Mouse (Mus musculus) liver, embryonic 11.5 days (tissue): ENCODE data around the gene Ptpdc1. TPM values are rescaled to one million over a fixed set of nuclear protein-coding genes. Genes with fewer than 3 reads are reported as not detected.

Source experiments
- ATAC-seq: fragments of 200-750 bp; cut with Nextera tagmentation; replicated peaks from 2 replicates; pipeline ENCODE4 v1.8.0; 2017; ENCODE audit warnings: moderate number of reproducible peaks, mild to moderate bottlenecking, moderate TSS enrichment, moderate library complexity; ENCODE audit not compliant: low FRiP score
- DNase-seq: peaks from one replicate; pipeline ENCODE4 v3.0.0-alpha.2; 2017; ENCODE audit warnings: low spot score
- H3K27ac ChIP-seq: fragments of 300-500 bp; sonication (generic); 2 replicates; pipeline ENCODE4 v1.5.1; 2014; ENCODE audit warnings: mild to moderate bottlenecking, low read depth, low read length, control low read depth
- H3K27me3 ChIP-seq: fragments of 300-500 bp; sonication (generic); replicated peaks from 2 replicates; pipeline ENCODE4 v1.6.1; 2014; ENCODE audit warnings: low read length, mixed read lengths; ENCODE audit not compliant: control insufficient read depth, insufficient read depth
- H3K36me3 ChIP-seq: fragments of 300-500 bp; sonication (generic); 2 replicates; pipeline ENCODE4 v1.6.1; 2014; ENCODE audit warnings: mild to moderate bottlenecking, low read length, moderate library complexity, mixed read lengths; ENCODE audit not compliant: control insufficient read depth, insufficient read depth
- H3K4me1 ChIP-seq: fragments of 300-500 bp; sonication (generic); replicated peaks from 2 replicates; pipeline ENCODE4 v1.6.1; 2014; ENCODE audit warnings: low read length, mixed read lengths; ENCODE audit not compliant: control insufficient read depth, insufficient read depth
- H3K4me2 ChIP-seq: fragments of 300-500 bp; sonication (generic); 2 replicates; pipeline ENCODE4 v1.6.1; 2014; ENCODE audit warnings: mild to moderate bottlenecking, control low read depth, moderate library complexity
- H3K4me3 ChIP-seq: fragments of 300-500 bp; sonication (generic); 2 replicates; pipeline ENCODE4 v1.5.1; 2014; ENCODE audit warnings: low read depth, low read length, control low read depth
- H3K9ac ChIP-seq: fragments of 300-500 bp; sonication (generic); 2 replicates; pipeline ENCODE4 v1.6.1; 2014; ENCODE audit warnings: low read depth, low read length, control low read depth
- H3K9me3 ChIP-seq: fragments of 300-500 bp; sonication (generic); 2 replicates; pipeline ENCODE4 v1.6.1; 2016; ENCODE audit warnings: low read length, inconsistent platforms, mixed read lengths; ENCODE audit not compliant: control insufficient read depth
- WGBS: fragments of 180-500 bp; shearing (Covaris S2); extraction: QIAGEN DNeasy Blood & Tissue Kit; methylation state at CpG from one replicate; pipeline ENCODE4 v1.1.7; 2014; 5-methylcytosine and 5-hydroxymethylcytosine counted together
- polyA plus RNA-seq: library from polyadenylated mRNA; unstranded; fragments of >200 nt; fragmentation: Nextera tagmentation; extraction: Ambion mirVana; gene quantifications from 2 replicates; pipeline ENCODE4 v1.2.1, GENCODE M21; 2014

The Ptpdc1 gene
- polyA plus RNA-seq, 1 experiment from 2014 or later = 3.4 TPM

- WGBS = 79% methylated on average over 4 of the region's 4 CpGs
These were observed 21.2 kb upstream of the Ptpdc1 start for GRCm38 (mm10) chr13:48646696-48647095.

GRCm38 (mm10) chr13:48643991-48644390 lies 18.5 kb upstream of the Ptpdc1 start:
- ATAC-seq (no peak), DNase-seq (no peak)
- Histone ChIP-seq H3K9me3 (no peaks in the 10 kb centered on the region), H3K27me3 (no peaks in the 10 kb centered on the region), H3K27ac (no peak overlapping the region), H3K4me3 (no peak overlapping the region), H3K4me2 (no peak overlapping the region), H3K36me3 (no peaks in the 10 kb centered on the region), H3K9ac (no peak overlapping the region), H3K4me1 (no peaks in the 10 kb centered on the region)
- 87% methylated on average over 3 of the region's 3 CpGs for WGBS

More at GRCm38 (mm10) chr13:48646696-48647095, 21.2 kb upstream of the Ptpdc1 start:
- no peak overlapping the region for H3K27ac ChIP-seq
- no peak overlapping the region for H3K4me3 ChIP-seq
- no peak overlapping the region for H3K9ac ChIP-seq
- H3K9me3 ChIP-seq = no peaks in the 10 kb centered on the region
- no peak overlapping the region for H3K4me2 ChIP-seq
- no peaks in the 10 kb centered on the region for H3K4me1 ChIP-seq
- no peak for ATAC-seq
- DNase-seq = no peak
- H3K36me3 ChIP-seq = no peaks in the 10 kb centered on the region
- H3K27me3 ChIP-seq = no peaks in the 10 kb centered on the region

GRCm38 (mm10) chr13:48643072-48643471 lies 17.6 kb upstream of the Ptpdc1 start:
- H3K9me3 ChIP-seq = no peaks in the 10 kb centered on the region
- H3K9ac ChIP-seq = no peak overlapping the region
- H3K36me3 ChIP-seq = no peaks in the 10 kb centered on the region
- no peak overlapping the region for H3K4me3 ChIP-seq
- DNase-seq = no peak
- no peaks in the 10 kb centered on the region for H3K27me3 ChIP-seq
- WGBS = 77% methylated on average over 6 of the region's 6 CpGs
- no peaks in the 10 kb centered on the region for H3K4me1 ChIP-seq
- H3K4me2 ChIP-seq = no peak overlapping the region
- no peak for ATAC-seq
- no peak overlapping the region for H3K27ac ChIP-seq

DNA sequence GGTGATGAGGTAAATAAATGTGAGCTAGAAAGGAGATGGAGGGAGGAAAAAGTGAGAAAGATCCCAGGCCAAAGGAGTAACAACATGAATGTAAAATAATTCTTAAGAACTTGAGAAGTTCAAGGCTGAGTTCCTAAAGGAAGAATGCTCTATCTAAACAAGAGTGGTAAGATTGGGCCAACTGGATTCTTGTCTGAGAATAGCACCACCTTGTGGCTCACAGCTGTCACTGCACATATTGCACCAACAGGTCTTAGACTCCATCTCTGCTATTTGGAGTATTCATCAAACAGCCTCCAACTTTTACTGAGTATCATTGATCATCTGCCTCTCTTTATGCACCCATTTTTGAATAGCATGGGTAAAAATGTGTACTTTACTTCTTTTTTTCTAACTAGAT lies 14.1 kb upstream of the Ptpdc1 start:
- H3K9me3 ChIP-seq = no peaks in the 10 kb centered on the region
- no peaks in the 10 kb centered on the region for H3K27me3 ChIP-seq
- ATAC-seq = no peak
- no peak for DNase-seq
- H3K27ac ChIP-seq = no peak overlapping the region
- no peak overlapping the region for H3K9ac ChIP-seq
- H3K36me3 ChIP-seq = no peaks in the 10 kb centered on the region
- H3K4me1 ChIP-seq = no peaks in the 10 kb centered on the region
- H3K4me2 ChIP-seq = no peak overlapping the region
- no peak overlapping the region for H3K4me3 ChIP-seq

GRCm38 (mm10) chr13:48637706-48638105 lies 12.2 kb upstream of the Ptpdc1 start:
- WGBS = 56% methylated on average over 2 of the region's 2 CpGs
- no peak overlapping the region for H3K9ac ChIP-seq
- ATAC-seq (no peak), DNase-seq (no peak)
- H3K27ac ChIP-seq = no peak overlapping the region
- H3K9me3 ChIP-seq = no peaks in the 10 kb centered on the region
- no peaks in the 10 kb centered on the region for H3K4me1 ChIP-seq
- H3K27me3 ChIP-seq = no peaks in the 10 kb centered on the region
- no peak overlapping the region for H3K4me2 ChIP-seq
- no peaks in the 10 kb centered on the region for H3K36me3 ChIP-seq
- H3K4me3 ChIP-seq = no peak overlapping the region

GRCm38 (mm10) chr13:48631691-48632090 lies 6.2 kb upstream of the Ptpdc1 start:
- Histone ChIP-seq H3K27me3 (no peaks in the 10 kb centered on the region), H3K4me3 (no peak overlapping the region), H3K36me3 (no peaks in the 10 kb centered on the region), H3K9me3 (no peaks in the 10 kb centered on the region), H3K27ac (no peak overlapping the region), H3K9ac (no peak overlapping the region), H3K4me2 (no peak overlapping the region), H3K4me1 (no peaks in the 10 kb centered on the region)
- no peak for ATAC-seq
- DNase-seq = no peak
- WGBS = 80% methylated on average over 5 of the region's 5 CpGs

- Histone ChIP-seq H3K4me2 (peak overlapping the region; percentile 81), H3K9me3 (no peaks in the 10 kb centered on the region), H3K9ac (peak overlapping the region; percentile 61), H3K27me3 (peaks cover 20% of the 10 kb centered on the region), H3K4me1 (peaks cover 3% of the 10 kb centered on the region; the same call in 1 of the 2 replicates), H3K36me3 (no peaks in the 10 kb centered on the region), H3K27ac (peak overlapping the region; percentile 58), H3K4me3 (peak overlapping the region; percentile 63)
- DNase-seq = peak; percentile 33
- 4% methylated on average over 26 of the region's 26 CpGs for WGBS
- ATAC-seq = peak; percentile 65
These were observed 481 bp downstream of the Ptpdc1 start for GRCm38 (mm10) chr13:48624968-48625398.

- Histone ChIP-seq H3K27ac (no peak overlapping the region), H3K27me3 (no peaks in the 10 kb centered on the region), H3K9me3 (peaks cover 11% of the 10 kb centered on the region; the same call in 1 of the 2 replicates), H3K9ac (no peak overlapping the region), H3K4me1 (no peaks in the 10 kb centered on the region), H3K4me2 (no peak overlapping the region), H3K36me3 (no peaks in the 10 kb centered on the region), H3K4me3 (no peak overlapping the region)
- 84% methylated on average over 4 of the region's 4 CpGs for WGBS
- DNase-seq = no peak
- no peak for ATAC-seq
These were observed 6.6 kb downstream of the Ptpdc1 start for GRCm38 (mm10) chr13:48618890-48619289.

GRCm38 (mm10) chr13:48617774-48618173 lies 7.7 kb downstream of the Ptpdc1 start:
- H3K9me3 ChIP-seq = peaks cover 11% of the 10 kb centered on the region; the same call in 1 of the 2 replicates
- no peak overlapping the region for H3K4me2 ChIP-seq
- H3K9ac ChIP-seq = no peak overlapping the region
- H3K36me3 ChIP-seq = no peaks in the 10 kb centered on the region
- ATAC-seq (no peak), DNase-seq (no peak)
- H3K4me3 ChIP-seq = no peak overlapping the region
- no peaks in the 10 kb centered on the region for H3K4me1 ChIP-seq
- no peak overlapping the region for H3K27ac ChIP-seq
- no peaks in the 10 kb centered on the region for H3K27me3 ChIP-seq
